Comparison of ENCODE assay signal across 15 mouse cellular contexts in genomic region chr6:5935587-5936353, GRCm38 (mm10).
DNase-seq lines count a peak whose midpoint lies in the region; ATAC-seq lines count a peak whose summit lies in the region.
"Had no signal": no experiment of that assay in that cellular context is flagged by ENCODE, and none has a peak within 500 bp of the region (broad histone marks: within the 10 kb centered on the region; RNA-seq: fewer than 3 reads in every experiment).

No protein-coding gene starts in this region.

- no peaks in the 10 kb centered on the region for H3K27me3 ChIP-seq in forebrain, embryonic 14.5 days (replicated peaks; ENCODE audit: control insufficient read depth, insufficient read depth, low read length)
- no peaks in the 10 kb centered on the region for H3K27me3 ChIP-seq in forebrain, embryonic 11.5 days (ENCODE audit: control insufficient read depth, insufficient read depth, low read length)
- H3K27me3 ChIP-seq in embryonic facial prominence, embryonic 10.5 days (replicated peaks; ENCODE audit: low read depth, poor library complexity, severe bottlenecking): no peaks in the 10 kb centered on the region
- H3K27me3 ChIP-seq: midbrain, embryonic 13.5 days; neural tube, embryonic 13.5 days had no signal

- no peak overlapping the region for H3K27ac ChIP-seq in forebrain, embryonic 14.5 days (ENCODE audit: low read depth, low read length)
- no peak overlapping the region for H3K27ac ChIP-seq in forebrain, embryonic 11.5 days (ENCODE audit: low read depth, low read length)
- no peak overlapping the region for H3K27ac ChIP-seq in embryonic facial prominence, embryonic 10.5 days (replicated peaks)
- H3K27ac ChIP-seq: midbrain, embryonic 13.5 days; neural tube, embryonic 13.5 days had no signal

- intact Hi-C loops in heart, postnatal 36 days (cut with DNase I): no loop called here

- 88% methylated on average over 8 of the region's 8 CpGs for WGBS in forebrain, embryonic 14.5 days
- WGBS in forebrain, embryonic 11.5 days: 83% methylated on average over 8 of the region's 8 CpGs
- WGBS in embryonic facial prominence, embryonic 10.5 days: 61% methylated on average over 8 of the region's 8 CpGs

- no peak overlapping the region for H3K4me2 ChIP-seq in forebrain, embryonic 14.5 days (ENCODE audit: low read length)
- H3K4me2 ChIP-seq in forebrain, embryonic 11.5 days (ENCODE audit: low read depth, low read length, severe bottlenecking): no peak overlapping the region
- H3K4me2 ChIP-seq: lung, embryonic 14.5 days; midbrain, embryonic 13.5 days; neural tube, embryonic 13.5 days had no signal

- H3K9me3 ChIP-seq in forebrain, embryonic 14.5 days (replicated peaks; ENCODE audit: control insufficient read depth, low read length): no peaks in the 10 kb centered on the region
- H3K9me3 ChIP-seq in forebrain, embryonic 11.5 days (ENCODE audit: control insufficient read depth, low read length): no peaks in the 10 kb centered on the region
- no peaks in the 10 kb centered on the region for H3K9me3 ChIP-seq in embryonic facial prominence, embryonic 10.5 days
- H3K9me3 ChIP-seq: midbrain, embryonic 13.5 days; neural tube, embryonic 13.5 days had no signal

- no peak overlapping the region for H3K9ac ChIP-seq in forebrain, embryonic 14.5 days (ENCODE audit: low read length)
- H3K9ac ChIP-seq in forebrain, embryonic 11.5 days (ENCODE audit: low read length): no peak overlapping the region
- H3K9ac ChIP-seq: lung, embryonic 14.5 days; midbrain, embryonic 13.5 days; neural tube, embryonic 13.5 days had no signal

- no peak overlapping the region for H3K4me3 ChIP-seq in forebrain, embryonic 14.5 days (ENCODE audit: low read depth, low read length)
- H3K4me3 ChIP-seq in forebrain, embryonic 11.5 days (ENCODE audit: low read depth, low read length): no peak overlapping the region
- H3K4me3 ChIP-seq in embryonic facial prominence, embryonic 10.5 days: no peak overlapping the region
- H3K4me3 ChIP-seq: midbrain, embryonic 13.5 days; neural tube, embryonic 13.5 days had no signal

- peak; percentile 37 for DNase-seq in forebrain, embryonic 14.5 days (ENCODE audit: low spot score)
- DNase-seq in forebrain, embryonic 11.5 days (ENCODE audit: low spot score): no peak
- peak; percentile 2 for DNase-seq in retina, postnatal 7 days (ENCODE audit: low read depth, low spot score)
- no peak for DNase-seq in retina, postnatal 1 day
- DNase-seq in embryonic facial prominence, embryonic 10.5 days (ENCODE audit: low spot score): peak; percentile 45
- DNase-seq in kidney, adult 18-20 months: no peak
- no peak for DNase-seq in heart, postnatal 36 days
- no peak for DNase-seq in left cerebral cortex, adult 9 months (ENCODE audit: low spot score in 2 of 2)
- DNase-seq: B cell, adult 2 months; heart, adult 11 months; heart, postnatal 14 days; lung, embryonic 14.5 days had no signal

- H3K4me1 ChIP-seq in forebrain, embryonic 14.5 days (ENCODE audit: control insufficient read depth, insufficient read depth, low read length): no peaks in the 10 kb centered on the region
- no peaks in the 10 kb centered on the region for H3K4me1 ChIP-seq in forebrain, embryonic 11.5 days (replicated peaks; ENCODE audit: control insufficient read depth, insufficient read depth, low read length)
- H3K4me1 ChIP-seq in embryonic facial prominence, embryonic 10.5 days: peaks cover 24% of the 10 kb centered on the region
- H3K4me1 ChIP-seq: midbrain, embryonic 13.5 days; neural tube, embryonic 13.5 days had no signal

- H3K36me3 ChIP-seq in forebrain, embryonic 14.5 days (ENCODE audit: control insufficient read depth, insufficient read depth, low read length): no peaks in the 10 kb centered on the region
- H3K36me3 ChIP-seq in forebrain, embryonic 11.5 days (ENCODE audit: control insufficient read depth, insufficient read depth, low read length): no peaks in the 10 kb centered on the region
- H3K36me3 ChIP-seq in embryonic facial prominence, embryonic 10.5 days (replicated peaks): no peaks in the 10 kb centered on the region
- H3K36me3 ChIP-seq: midbrain, embryonic 13.5 days; neural tube, embryonic 13.5 days had no signal

- no peak for ATAC-seq in forebrain, embryonic 14.5 days
- ATAC-seq in forebrain, embryonic 11.5 days (replicated peaks; ENCODE audit: low FRiP score): no peak
- ATAC-seq: intestine, postnatal 0 days; midbrain, embryonic 13.5 days had no signal

Comparison
In these comparisons a context has a peak if more than half of its experiments do, and no peak if none do; other contexts are left out.
1. DNase-seq: peak in forebrain, embryonic 14.5 days (single experiment), retina, postnatal 7 days (single experiment) and embryonic facial prominence, embryonic 10.5 days (single experiment); none in forebrain, embryonic 11.5 days (single experiment), retina, postnatal 1 day (single experiment), kidney, adult 18-20 months (single experiment), heart, postnatal 36 days (0 of 2) and left cerebral cortex, adult 9 months (0 of 2).